Mouse (Mus musculus) thymus, postnatal 36 days (tissue): Measurements from ENCODE around the gene 4833439L19Rik.
"Not testable (repeated sequence)": the region's sequence is repeated elsewhere in the genome, so short reads cannot be mapped to it uniquely, and the experiment has no call there.

Experiments
- DNase-seq, 2 experiments: peaks; one replicate each; pipeline ENCODE4 v3.0.0; 2022; ENCODE audit warnings: mixed read lengths in 2 of 2

The 4833439L19Rik gene

DNA sequence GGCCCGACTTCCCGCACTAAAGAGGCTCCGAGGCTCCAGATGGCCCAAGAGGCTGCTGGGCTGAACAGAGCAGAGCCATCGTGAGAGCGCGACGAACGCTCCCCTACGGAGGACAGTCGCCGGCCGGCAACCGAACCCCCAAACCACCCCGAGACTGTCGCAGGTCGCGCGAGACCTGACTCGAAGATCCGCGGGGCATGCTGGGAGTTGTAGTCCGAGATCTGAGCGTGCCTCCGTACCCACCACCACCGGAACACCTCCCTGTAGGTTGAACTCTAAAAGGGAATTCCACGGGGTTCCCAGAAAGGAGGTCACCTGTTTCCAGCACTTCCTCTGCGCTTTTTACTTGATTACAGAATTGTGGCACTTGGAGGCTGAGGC, at the start of gene 4833439L19Rik:
Gene 4833439L19Rik (minus strand): TSS at position 235 of the 381 bp plus-strand sequence.
- DNase-seq = peak; percentile 96

DNA sequence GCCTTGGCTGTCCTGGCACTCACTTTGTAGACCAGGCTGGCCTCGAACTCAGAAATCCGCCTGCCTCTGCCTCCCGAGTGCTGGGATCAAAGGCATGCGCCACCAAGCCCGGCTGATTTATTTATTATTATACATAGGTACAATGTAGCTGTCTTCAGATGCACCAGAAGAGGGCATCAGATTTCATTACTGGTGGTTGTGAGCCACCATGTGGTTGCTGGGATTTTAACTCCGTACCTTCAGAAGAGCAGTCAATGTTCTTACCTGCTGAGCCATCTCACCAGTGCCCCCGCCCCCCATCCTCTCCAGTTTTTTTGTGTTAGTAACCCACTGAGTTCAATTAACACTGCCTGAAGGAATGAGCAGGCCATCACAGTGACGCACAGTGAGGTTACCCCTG, 47.9 kb upstream of the 4833439L19Rik start:
- not testable (repeated sequence) for DNase-seq

DNA sequence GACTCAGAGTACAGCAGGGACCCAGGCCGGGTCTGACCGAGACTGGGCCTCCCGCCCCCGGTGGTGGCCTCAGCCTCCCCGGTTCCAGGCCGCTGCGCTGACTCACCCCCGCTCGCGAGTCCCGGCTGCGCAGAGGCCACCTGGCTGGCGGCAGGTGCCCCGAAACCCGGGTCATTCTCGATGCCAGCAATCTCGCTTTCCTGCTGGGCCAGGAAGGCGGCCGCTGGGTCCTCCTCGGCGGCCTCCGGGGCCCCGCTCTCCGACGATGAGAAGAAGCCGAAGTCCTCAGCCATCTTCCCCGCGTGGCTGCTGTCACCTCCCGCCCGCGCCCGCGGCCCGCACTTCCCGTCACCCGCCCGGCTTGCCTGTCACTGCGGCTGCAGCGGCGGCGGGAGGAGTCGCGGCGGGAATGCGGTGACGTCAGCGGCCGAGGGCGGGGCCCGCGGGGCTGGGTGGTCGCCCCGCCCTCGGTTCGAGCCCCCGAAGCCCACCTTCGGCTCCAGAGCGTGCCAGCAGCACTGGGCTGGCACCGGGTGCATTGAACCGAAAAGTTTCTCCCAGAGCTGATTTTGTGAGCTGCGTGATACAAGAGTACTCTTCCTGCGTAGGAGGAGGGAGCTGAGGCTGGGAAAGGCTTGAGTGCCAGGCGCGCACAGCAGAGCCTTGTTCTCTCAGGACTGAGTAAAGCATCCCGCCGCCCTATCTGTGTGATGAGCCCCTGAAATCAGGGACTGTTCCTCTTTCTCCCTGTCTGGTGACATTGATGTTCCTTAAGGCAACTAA, 45.9 kb upstream of the 4833439L19Rik start, which contains the start of gene Cltb:
Gene Cltb (minus strand): TSS at position 373 of the 783 bp plus-strand sequence.
- peak; percentile 88 for DNase-seq

DNA sequence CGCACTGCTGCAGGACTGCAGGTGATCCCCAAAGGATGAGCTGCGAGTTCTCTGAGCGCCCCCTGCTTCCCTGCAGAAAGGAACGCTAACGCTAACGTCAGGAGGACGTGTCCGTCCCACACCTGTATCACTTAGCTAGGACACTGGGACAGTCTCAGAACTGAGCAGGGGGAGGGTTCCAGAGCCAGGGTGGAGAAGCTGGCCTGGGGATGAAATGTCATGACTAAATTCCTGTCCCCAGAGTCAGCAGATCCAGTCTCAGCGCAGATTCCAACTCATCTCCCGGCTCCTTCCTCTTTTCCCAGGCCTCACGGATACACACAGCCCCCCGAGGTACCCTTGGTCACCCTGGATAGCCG, 45.4 kb upstream of the 4833439L19Rik start:
- no peak for DNase-seq

DNA sequence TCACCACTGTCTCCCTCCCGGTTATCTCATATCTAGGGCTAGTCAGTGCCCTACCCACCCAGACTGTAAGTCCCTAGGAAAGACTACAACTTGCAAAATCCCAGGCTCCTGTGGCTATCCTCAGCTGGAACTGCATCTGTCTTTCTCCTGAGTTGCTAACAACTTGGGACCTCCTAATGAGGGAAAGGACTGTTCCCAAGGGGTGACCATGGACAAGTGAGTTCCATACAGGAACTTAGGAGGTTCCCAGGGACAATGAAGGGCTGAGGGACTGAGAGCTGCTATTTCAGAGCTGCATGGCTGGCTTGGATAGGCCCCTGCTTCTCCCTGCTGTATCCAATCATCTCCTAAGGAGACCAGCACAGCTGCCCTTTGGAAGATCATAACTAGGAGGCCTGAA, 44.1 kb upstream of the 4833439L19Rik start:
- DNase-seq = no peak

DNA sequence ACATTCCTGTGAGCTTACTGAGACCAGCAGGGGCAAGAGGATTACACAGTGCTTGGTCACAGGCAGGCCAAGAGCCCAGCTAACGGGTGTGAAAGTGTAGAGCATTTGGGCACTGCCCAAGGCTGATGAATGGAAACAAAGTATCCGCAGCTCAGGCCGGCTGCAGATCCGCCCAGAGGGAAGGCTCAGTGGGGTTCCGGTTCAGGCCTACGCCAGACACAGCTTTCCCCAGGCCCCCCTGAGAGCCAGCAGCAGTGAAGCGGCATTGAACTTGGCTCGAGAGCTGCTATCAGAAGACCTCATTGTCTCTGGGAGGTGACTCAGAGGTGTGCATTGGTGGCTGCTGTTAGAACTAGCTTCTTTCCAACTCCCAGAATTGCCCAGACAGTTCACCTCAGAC, 43.4 kb upstream of the 4833439L19Rik start:
- no peak for DNase-seq

DNA sequence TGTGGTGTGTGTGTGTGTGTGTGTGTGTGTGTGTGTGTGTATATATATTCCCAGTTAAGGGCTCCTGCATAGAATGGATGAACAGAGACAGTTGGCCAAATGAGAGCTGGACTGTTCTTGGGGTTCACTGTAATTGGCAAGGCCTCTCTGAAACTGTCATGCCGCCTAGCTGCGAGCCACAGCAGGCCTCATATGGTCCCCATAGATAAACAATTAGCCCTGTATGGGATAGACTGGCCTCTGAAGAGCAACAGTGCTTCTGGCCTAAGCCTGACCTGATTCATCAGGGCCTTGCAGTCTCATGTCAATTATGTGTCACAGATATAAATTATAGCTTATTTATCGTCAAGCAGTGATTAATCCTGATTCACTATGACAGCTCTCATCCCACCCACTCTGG, 42.8 kb upstream of the 4833439L19Rik start:
- no peak for DNase-seq

DNA sequence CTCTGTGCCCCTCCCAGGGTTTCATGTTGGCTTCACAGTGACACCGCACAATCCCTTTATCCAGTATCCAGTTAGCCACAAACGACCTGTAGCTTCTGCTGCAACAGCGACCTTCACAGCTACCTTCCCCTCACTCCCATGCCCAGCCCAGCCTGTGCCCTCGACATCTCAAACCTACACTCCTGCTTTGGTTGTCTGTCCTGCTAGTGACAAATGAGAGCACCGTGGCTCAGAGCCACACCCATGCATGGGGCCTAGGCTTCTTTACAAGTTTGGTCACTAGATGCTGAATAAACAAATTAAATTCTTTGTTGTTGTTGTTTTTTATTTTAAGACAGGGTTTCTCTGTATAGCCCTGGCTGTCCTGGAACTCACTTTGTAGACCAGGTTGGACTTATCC, 42.0 kb upstream of the 4833439L19Rik start:
- no peak for DNase-seq

DNA sequence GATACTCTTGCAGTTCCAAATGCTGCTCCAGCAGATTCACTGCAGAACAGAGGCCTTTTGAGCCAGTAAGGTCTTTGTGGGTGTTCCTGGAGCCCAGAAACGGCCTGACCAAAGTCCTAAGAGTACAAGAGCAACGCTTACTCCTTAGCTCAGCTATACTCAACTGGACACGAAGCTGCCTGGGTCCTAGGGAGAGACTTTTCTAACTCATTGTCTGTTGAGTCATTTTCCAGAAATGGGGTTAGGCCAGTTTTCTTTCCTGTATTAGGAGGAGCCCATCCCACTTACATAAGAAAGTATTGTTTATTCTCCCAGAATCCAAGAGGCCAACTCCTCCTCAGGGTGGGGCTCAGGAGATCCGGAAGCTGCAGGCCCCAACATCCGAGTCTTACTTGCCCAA, 40.2 kb upstream of the 4833439L19Rik start:
- DNase-seq = no peak

DNA sequence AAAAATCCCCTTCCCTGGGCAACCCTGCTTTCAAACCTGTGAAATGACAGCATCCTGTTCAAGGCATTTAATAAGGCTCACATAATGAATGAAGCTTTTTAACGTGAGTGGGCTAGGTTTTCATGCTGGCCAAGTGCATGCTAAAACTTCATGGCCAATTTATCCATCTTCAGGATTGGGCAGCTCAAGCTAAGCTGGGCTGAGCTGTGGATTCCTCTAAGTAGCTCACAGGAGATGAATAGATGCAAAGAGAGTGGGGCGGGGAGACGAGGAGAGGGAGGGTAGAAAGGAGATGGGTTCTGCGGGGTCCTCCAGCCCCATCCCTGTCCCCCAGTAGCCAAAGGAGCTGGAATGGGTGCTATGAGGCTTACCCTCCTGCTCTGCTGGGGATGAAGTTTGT, 39.0 kb upstream of the 4833439L19Rik start:
- DNase-seq = no peak

DNA sequence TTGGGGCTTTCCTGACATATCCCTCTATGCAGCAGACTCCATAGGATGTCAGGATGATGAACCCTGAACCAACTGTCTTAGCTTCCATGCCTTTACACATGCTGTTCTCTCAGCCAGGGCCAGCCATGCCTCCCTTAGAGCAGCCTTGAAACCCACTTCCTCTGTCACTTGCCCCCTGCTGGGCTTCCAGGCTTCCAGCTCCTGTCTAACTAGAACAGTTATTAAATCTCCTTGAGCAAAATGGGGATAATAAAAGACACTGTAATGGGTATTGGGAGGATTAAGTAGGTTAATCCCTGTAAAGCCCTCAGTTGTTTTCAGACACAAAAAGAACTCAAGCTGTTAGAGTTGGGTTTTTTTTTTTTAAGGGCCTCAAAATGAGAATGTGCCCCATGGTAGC, 38.3 kb upstream of the 4833439L19Rik start:
- DNase-seq = no peak

DNA sequence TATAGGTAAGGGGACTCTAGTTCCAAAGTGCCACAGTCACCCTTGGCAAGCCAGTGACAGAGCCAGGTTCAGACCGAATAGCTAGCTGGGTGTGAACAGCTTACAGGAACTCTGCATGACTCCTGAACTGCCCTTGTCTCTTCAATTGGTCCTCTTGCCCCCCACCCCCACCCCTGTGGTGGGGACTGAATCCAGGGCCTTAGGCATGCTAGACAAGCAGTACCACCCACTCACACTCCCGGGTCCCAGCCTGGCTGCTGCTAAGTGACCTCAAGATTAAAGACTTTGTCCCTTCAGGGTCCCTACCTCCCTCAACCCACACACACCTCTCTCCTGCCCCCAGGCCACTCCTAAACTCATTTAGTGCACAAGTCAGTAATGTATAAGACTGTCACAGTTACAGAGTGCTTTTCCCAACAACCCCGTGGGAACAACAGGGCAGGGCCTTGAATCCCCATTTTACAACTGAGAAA, 37.4 kb upstream of the 4833439L19Rik start:
- no peak for DNase-seq

DNA sequence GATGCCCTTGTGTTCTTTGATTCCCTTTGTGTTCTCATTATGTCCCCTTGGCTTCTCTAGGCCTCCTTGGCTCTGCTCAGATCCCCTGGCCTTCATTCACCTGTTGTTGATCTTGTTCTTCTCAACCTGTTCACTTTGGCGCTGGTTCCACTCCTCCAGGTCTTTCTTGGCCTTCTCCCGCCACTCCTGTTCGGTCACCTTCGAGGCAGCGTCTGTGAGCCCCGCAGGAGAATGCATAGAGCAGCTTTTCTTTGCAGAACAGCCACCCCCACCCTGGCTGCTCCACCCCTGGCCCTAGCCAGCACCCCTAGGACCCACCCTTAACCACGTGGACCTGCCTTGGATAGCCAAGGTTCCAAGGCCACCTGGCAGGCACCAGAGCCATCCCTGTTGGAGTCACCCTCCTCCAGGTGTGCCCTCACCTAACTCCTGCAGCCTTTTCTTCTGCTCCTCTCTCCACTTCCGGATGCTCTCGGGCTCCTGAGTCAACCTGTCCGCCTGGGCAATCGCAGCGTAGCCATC, 33.4 kb upstream of the 4833439L19Rik start:
- no peak for DNase-seq

DNA sequence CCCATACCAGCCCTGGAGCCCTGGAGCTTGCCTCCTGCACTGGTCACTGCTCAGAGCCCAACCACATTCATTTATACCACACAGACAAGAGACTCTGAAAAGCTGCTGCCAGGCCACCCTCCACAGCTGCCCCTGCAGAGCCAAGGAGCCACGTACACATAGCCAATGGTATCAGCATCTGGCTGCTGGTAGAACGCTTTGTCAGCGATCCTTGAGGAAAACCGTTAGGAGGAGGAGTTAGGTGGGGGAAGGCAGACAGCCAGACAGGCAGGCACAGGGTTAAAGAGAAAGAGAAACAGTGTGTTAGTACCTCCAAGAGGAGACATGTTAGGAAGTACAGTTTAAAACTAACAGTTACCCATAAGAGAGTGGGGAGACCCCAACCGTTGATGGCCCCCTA, 31.6 kb upstream of the 4833439L19Rik start:
- DNase-seq = no peak

DNA sequence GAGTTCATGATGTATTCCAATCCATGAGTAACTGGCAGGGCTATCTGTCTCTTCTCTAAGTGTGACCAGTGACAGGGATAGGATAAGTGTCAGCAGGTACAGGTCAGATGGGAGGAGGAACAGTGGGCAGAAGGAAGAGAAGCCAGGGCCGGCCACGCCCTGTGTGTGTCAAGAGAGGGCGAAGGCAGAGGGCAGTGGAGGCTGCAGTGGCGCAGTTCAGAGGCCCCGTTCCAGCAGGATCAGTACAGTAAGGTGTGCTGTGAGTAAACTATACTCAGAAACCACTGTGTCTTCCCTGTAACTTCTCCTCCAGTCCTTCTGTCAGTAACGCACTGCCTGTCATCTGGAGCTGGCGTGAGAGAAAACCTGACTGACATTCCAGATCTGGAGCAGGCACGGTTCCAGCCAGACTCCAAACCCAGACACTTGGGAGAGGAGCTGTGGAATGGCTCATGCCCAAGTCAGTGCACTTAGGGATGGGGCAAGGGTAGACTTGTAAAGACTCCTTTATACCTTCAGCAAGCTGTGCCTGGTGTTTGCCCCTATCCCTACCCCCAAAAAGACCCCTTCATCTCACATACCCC, 31.0 kb upstream of the 4833439L19Rik start:
- DNase-seq = no peak

DNA sequence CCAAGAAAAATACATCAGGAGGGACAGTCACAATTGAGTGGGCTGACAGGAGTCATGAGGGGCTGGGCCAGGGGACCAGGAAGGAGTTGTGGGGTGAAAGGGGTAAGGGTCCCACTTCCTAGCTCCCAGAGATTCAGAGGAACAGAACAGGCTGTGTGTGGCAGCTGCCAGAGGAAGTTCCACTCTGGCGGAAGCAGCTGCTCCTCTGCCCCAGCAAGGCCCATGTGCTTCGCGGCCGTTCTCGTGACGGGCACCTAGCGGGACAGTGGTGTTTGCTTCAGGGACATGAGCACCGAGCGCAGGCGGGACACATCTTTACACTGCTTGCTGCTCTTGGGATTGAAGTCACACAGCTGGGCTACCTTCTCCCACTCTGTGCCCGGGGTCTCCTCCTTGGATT, 28.4 kb upstream of the 4833439L19Rik start:
- DNase-seq = no peak

DNA sequence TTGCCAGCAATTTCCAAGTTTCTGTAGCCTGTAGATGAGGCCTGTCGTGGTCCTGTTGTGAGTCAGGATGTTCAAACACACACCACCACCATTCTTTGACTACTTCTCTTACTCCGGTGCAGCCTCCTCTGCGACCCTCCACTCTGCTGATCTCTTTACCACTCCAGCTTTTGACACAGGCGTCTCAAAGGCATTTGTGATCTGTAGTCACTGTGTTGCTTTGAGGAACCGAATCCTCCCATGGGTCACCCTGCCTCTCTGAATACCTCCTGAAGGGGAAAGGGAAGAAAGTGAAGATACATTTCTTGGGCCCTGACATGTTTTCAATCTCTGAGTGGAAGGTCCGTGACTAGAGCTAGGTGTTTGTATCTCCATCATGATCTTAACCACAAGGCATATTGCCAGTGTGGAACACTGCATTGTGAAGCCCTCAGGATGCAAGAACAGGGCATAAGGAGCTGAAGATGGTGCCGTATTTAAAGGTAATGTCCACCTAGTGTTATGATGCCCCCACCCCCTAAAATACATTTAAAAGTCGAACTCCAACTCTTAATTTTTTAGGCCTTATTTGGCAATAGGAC, 26.6 kb upstream of the 4833439L19Rik start:
- no peak for DNase-seq

DNA sequence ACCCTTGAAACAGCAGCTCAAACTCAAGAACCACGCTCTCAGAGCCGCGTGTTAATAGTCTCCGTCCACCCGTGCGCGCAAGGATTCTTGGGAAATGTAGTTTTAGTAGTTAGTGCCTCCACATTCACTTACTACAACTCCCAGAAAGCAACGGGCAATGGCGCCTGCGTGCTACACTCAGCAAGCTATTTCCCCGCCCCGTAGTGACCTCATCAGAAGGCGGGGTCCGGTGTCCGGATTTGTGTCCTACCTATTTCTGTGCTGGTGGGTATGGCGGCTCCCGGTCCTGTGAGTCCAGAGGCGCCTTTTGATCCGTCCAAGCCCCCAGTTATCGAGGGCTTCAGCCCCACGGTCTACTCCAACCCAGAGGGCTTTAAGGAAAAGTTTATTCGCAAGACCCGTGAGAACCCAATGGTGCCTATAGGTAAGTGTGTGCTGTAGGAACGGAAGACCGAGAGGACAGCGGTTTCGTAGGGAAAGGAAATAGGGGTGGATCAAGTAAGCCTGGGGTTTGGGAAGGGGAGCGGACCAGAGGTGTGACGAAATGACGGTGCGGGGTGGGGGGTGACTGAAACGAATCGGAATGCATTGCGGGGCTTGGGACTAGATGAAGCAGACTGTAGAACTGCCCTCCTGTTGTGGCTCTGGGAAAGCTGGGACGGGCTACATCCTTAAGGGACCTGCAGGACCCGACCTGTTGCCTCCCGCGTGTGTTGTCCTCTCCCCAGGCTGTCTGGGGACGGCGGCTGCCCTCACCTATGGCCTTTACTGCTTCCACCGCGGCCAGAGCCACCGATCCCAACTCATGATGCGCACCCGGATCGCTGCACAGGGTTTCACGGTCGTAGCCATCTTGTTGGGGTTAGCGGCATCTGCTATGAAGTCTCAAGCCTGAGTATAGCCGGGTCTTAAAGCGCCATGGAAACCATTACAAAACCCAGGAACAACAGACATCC, 25.0 kb upstream of the 4833439L19Rik start, which contains the start of the genes Nop16 and Higd2a:
Gene Nop16 (minus strand): TSS at position 95 of the 956 bp plus-strand sequence.
Gene Higd2a (plus strand): TSS at position 212 of the 956 bp plus-strand sequence.
- DNase-seq = peak; percentile 92 to 95

DNA sequence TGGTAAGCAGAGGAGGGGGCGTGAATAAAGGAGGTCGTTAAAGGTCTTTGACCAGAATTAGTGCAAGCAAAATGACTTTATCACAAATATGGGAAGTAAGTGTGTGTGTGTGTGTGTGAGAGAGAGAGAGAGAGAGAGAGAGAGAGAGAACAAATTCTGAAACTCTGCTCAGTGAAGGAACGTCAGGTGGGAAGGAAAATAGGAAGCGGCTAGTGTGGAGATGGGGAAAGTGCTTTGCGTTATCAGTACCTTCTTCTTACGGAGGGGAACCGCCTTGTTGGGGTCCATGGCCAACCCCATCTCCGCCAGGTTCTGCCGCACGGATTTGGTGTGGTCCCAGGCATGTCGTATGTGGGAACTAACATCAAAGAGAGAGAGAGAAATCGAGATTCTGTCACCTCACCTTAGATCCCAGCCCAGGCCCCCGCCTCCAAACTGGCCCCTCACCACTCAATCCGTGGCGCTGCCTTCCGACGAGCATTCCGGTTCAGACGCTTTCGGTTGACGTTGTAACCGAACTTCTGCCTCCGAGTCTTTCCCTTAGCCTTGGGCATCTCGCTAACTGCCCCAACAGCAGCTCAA, 24.3 kb upstream of the 4833439L19Rik start:
- no peak for DNase-seq

DNA sequence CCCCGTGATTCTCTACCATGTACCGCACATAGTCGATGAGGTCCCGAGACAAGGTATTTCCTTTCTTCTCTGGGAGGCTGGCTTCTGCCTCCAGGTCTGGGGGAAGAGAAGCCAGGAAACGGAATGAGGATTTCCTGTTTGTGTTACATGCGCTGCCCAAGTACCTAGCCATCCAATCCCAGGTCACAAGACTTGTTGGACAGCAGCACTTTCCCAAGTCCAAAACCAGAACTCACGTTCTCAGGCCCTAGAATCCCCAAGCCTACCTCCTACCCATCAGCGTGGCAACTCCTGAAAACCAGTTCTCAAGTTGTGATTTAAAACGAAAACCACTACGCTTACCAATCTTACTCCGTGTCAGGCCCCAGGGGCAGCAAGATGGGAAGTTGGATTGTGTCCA, 20.6 kb upstream of the 4833439L19Rik start:
- DNase-seq = no peak

DNA sequence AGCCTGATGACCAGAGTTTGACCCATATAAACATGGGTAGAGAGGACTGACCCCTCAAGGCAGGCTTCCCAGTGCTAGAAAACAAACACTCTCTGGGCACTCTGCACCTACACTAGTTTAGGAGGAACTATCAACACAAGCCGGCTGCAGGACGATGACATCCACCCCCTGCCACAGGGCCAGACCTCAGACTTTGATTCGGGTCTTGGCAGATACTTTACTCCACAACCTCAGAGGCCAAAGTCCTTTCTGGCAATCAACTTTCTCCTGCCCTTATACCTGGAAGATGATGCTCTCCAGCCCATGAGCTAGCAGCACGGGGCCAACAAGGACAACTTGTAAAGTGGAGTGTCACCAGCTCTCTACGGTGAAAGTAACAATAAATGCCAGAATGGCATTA, 17.6 kb upstream of the 4833439L19Rik start:
- no peak for DNase-seq

DNA sequence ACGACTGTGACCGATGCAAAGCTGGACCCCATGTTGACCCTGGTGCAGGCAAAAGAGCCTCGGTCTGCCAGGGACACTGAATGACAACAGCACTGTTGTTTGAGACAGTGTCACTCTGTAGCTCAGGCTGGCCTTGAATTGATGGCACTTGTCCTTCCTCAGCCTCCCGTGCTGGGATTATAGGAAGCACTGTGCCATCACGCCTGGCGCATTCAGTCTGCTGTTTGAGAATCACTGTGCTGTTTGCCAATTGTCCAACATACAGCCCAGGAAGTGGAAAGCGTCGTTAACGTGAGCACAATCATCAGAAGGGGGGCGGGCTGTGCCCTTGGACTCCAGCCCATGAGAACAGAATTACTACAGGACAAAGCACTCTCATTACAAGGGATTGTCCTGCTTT, 16.9 kb upstream of the 4833439L19Rik start:
- DNase-seq = no peak
